Mouse (Mus musculus): ENCODE measurements around the gene 4930467E23Rik. TPM values are rescaled to one million over a fixed set of nuclear protein-coding genes. Genes with fewer than 3 reads are reported as not detected.

Gene 4930467E23Rik
- polyA plus RNA-seq, 1 experiment from 2014 or later = not detected

Other genes starting within 250 kb of the 4930467E23Rik start
- gene Defb7, start 234.5 kb upstream of the 4930467E23Rik start, polyA plus RNA-seq (2015; fragmentation: Nextera tagmentation; extraction: Ambion mirVana) = not detected in 2 replicates
- 0.06 TPM in 1 of 2 replicates, not detected in the other for gene Gm31371, start 173.8 kb downstream of the 4930467E23Rik start, polyA plus RNA-seq (2015; fragmentation: Nextera tagmentation; extraction: Ambion mirVana)